ENCODE assay signal across 8 mouse cellular contexts in genomic region chr6:124662477-124663423, GRCm38 (mm10). TPM values are rescaled to one million over a fixed set of nuclear protein-coding genes. Genes with fewer than 3 reads are reported as not detected.
DNase-seq lines count a peak whose midpoint lies in the region; ATAC-seq lines count a peak whose summit lies in the region.

Gene Lpcat3 (plus strand): TSS chr6:124663027.

- peaks cover 5% of the 10 kb centered on the region; the same call in 1 of the 2 replicates for H3K4me1 ChIP-seq in forebrain, embryonic 14.5 days (ENCODE audit: control insufficient read depth, insufficient read depth, low read length)
- H3K4me1 ChIP-seq in neural tube, embryonic 15.5 days: peaks cover 18% of the 10 kb centered on the region

- H3K4me2 ChIP-seq in forebrain, embryonic 14.5 days (ENCODE audit: low read length): peak within 1 kb of the TSS; percentile 61
- H3K4me2 ChIP-seq in neural tube, embryonic 15.5 days: peak within 1 kb of the TSS; percentile 82

- no peaks in the 10 kb centered on the region for H3K36me3 ChIP-seq in forebrain, embryonic 14.5 days (ENCODE audit: control insufficient read depth, insufficient read depth, low read length)
- H3K36me3 ChIP-seq in neural tube, embryonic 15.5 days: no peaks in the 10 kb centered on the region

- H3K27ac ChIP-seq in forebrain, embryonic 14.5 days (ENCODE audit: low read depth, low read length): peak within 1 kb of the TSS; percentile 68; the same call in 1 of the 2 replicates
- H3K27ac ChIP-seq in neural tube, embryonic 15.5 days (replicated peaks): peak within 1 kb of the TSS; percentile 80

- no peaks in the 10 kb centered on the region for H3K9me3 ChIP-seq in forebrain, embryonic 14.5 days (replicated peaks; ENCODE audit: control insufficient read depth, low read length)
- H3K9me3 ChIP-seq in neural tube, embryonic 15.5 days (replicated peaks): no peaks in the 10 kb centered on the region

- under 1% methylated on average over 59 of the region's 87 CpGs for WGBS in forebrain, embryonic 14.5 days
- WGBS in neural tube, embryonic 15.5 days: under 1% methylated on average over 60 of the region's 87 CpGs

- no peaks in the 10 kb centered on the region for H3K27me3 ChIP-seq in forebrain, embryonic 14.5 days (replicated peaks; ENCODE audit: control insufficient read depth, insufficient read depth, low read length)
- H3K27me3 ChIP-seq in neural tube, embryonic 15.5 days (replicated peaks): no peaks in the 10 kb centered on the region

- peak; percentile 99 for DNase-seq in ES-CJ7 (ENCODE audit: low read depth, low spot score)
- peak; percentile 99 for DNase-seq in cerebellum, adult 11 months
- DNase-seq in forebrain, embryonic 14.5 days (ENCODE audit: low spot score): peak; percentile 97
- peak; percentile 98 to 99 for DNase-seq in heart, postnatal 14 days
- DNase-seq in layer of hippocampus, adult 11-12 months (ENCODE audit: low spot score): peak; percentile 99
- DNase-seq in lung, adult 18-20 months: peak; percentile 99
- peak; percentile 99 for DNase-seq in testis, postnatal 14 days (ENCODE audit: low spot score)

- intact Hi-C loops in heart, postnatal 14 days (cut with DNase I): loop anchor here (2.0 to 5.0 kb wide), 3 partner anchors 40 to 96 kb away; partner anchors contain the start of genes Emg1 and Phb2

- peak within 1 kb of the TSS; percentile 48 for H3K4me3 ChIP-seq in forebrain, embryonic 14.5 days (ENCODE audit: low read depth, low read length)
- H3K4me3 ChIP-seq in neural tube, embryonic 15.5 days (replicated peaks): peak within 1 kb of the TSS; percentile 82

- peak within 1 kb of the TSS; percentile 58 for H3K9ac ChIP-seq in forebrain, embryonic 14.5 days (ENCODE audit: low read length)
- peak within 1 kb of the TSS; percentile 67 for H3K9ac ChIP-seq in neural tube, embryonic 15.5 days (replicated peaks)

- peak; percentile 97 for ATAC-seq in forebrain, embryonic 14.5 days
- peak; percentile 98 for ATAC-seq in neural tube, embryonic 15.5 days (ENCODE audit: low FRiP score)

RNA-seq across cellular contexts. Expression of gene Lpcat3, which starts in this region (rescaled TPM):
- 33.4 and 38.7 TPM in 2 replicates for polyA plus RNA-seq in forebrain, embryonic 14.5 days (2014; fragmentation: Nextera tagmentation; extraction: Ambion mirVana)
- total RNA-seq in heart, postnatal 14 days (2021): 10 to 100 TPM; 54.0 to 56.7 TPM
- 47.2 and 56.6 TPM in 2 replicates for polyA plus RNA-seq in neural tube, embryonic 15.5 days (2015; fragmentation: Nextera tagmentation; extraction: Ambion mirVana)

Comparison
In these comparisons a context has a peak if more than half of its experiments do, and no peak if none do; other contexts are left out.
1. Peak in every context shown above with its lines: DNase-seq, ATAC-seq, H3K4me3 ChIP-seq and H3K27ac ChIP-seq.